Mouse (Mus musculus) stomach, embryonic 16.5 days (tissue): ENCODE measurements around the gene Als2. TPM values are rescaled to one million over a fixed set of nuclear protein-coding genes. Genes with fewer than 3 reads are reported as not detected.

Experiments
- ATAC-seq: fragments of 200-750 bp; cut with Nextera tagmentation; 2 replicates; pipeline ENCODE4 v1.8.0; 2017; ENCODE audit warnings: moderate number of reproducible peaks, moderate TSS enrichment; ENCODE audit not compliant: insufficient read depth, low FRiP score
- H3K27ac ChIP-seq: fragments of 300-500 bp; sonication (generic); 2 replicates; pipeline ENCODE4 v1.5.1; 2014; ENCODE audit warnings: low read length
- H3K27me3 ChIP-seq: fragments of 300-500 bp; sonication (generic); 2 replicates; pipeline ENCODE4 v1.6.1; 2014; ENCODE audit warnings: low read length, control low read depth, mixed read lengths; ENCODE audit not compliant: control insufficient read depth, insufficient read depth
- H3K36me3 ChIP-seq: fragments of 300-500 bp; sonication (generic); 2 replicates; pipeline ENCODE4 v1.6.1; 2014; ENCODE audit warnings: low read length; ENCODE audit not compliant: control insufficient read depth, insufficient read depth
- H3K4me1 ChIP-seq: fragments of 300-500 bp; sonication (generic); 2 replicates; pipeline ENCODE4 v1.6.1; 2014; ENCODE audit warnings: low read length, control low read depth, mixed read lengths; ENCODE audit not compliant: control insufficient read depth, insufficient read depth
- H3K4me2 ChIP-seq: fragments of 300-500 bp; sonication (generic); 2 replicates; pipeline ENCODE4 v1.6.1; 2014; ENCODE audit warnings: low read depth, low read length, mixed read lengths
- H3K4me3 ChIP-seq: fragments of 300-500 bp; sonication (generic); replicated peaks from 2 replicates; pipeline ENCODE4 v1.5.1; 2014; ENCODE audit warnings: mild to moderate bottlenecking, low read length
- H3K9ac ChIP-seq: fragments of 300-500 bp; sonication (generic); 2 replicates; pipeline ENCODE4 v1.6.1; 2014; ENCODE audit warnings: low read length
- H3K9me3 ChIP-seq: fragments of 300-500 bp; sonication (generic); replicated peaks from 2 replicates; pipeline ENCODE4 v1.6.1; 2016; ENCODE audit warnings: low read length, control low read depth; ENCODE audit not compliant: control insufficient read depth
- WGBS: fragments of 180-500 bp; shearing (Covaris S2); extraction: QIAGEN DNeasy Blood & Tissue Kit; methylation state at CpG from one replicate; pipeline ENCODE4 v1.1.7; 2014; 5-methylcytosine and 5-hydroxymethylcytosine counted together
- polyA plus RNA-seq: library from polyadenylated mRNA; unstranded; fragments of >200 nt; fragmentation: Nextera tagmentation; extraction: Ambion mirVana; gene quantifications from 2 replicates; pipeline ENCODE4 v1.2.1, GENCODE M21; 2015

The Als2 gene
- polyA plus RNA-seq: 9.2 and 9.7 TPM in 2 replicates

DNA sequence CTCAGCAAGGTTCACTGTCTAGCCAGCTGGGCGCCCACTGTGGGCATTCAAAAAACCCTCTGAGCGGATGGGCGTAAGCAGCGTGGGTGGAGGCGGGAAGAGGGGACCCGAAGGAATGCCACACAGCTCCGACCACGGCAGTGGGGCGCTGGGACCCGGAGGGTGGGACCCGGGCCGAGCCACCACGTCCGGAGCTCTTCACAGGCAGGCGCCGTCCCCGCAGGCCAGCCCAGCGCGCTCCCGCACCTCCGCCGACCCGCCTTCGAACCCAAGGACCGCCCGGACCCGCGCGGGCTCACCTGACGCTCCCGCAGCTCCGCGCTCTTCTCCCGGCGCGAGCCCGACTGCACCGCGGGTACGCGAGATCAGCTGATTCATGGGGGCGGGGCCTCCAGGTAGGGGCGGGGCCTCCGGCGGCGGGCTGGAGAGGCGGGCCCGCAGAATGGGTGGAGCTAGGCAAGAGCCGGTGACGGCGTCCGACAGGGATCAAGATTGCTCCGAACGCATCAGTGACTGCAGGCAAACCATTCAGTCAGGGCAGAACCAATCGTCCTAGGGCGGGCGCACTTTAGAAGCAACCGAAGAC is at the start of gene Als2:
TSS of gene Als2 (minus strand) at position 376 of the 586 bp plus-strand sequence.
- 0% methylated on average over 58 of the region's 58 CpGs for WGBS
- no peaks in the 10 kb centered on the region for H3K4me1 ChIP-seq
- H3K4me3 ChIP-seq: peak within 1 kb of the TSS; percentile 85

DNA sequence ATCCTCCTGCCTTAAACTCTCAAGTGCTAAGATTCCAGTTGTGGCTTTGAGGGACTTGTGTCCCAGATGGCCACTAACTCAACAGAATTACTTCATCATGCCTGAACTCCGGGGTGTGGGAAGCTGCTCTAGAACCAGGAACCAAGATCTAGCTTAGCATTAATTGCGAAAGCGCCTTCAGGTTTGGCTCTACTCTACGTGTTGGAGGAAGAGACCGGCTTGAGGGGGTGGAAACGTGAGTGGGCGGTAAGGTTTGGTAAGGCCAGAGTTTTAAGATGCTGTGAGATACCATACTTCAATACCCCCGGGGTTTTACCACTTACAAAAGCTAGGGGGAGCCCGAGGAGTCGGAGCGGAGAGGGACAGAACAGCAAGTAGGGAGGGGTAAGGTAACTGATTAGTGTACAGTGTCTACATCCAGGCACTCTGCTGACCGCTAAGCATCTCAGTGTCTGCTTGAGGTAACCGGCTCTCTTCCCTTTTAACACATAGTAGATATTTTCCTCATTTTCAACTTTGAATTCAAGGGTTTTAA is 49.4 kb upstream of the Als2 start:
- ATAC-seq: no peak
- no peak overlapping the region for H3K9ac ChIP-seq
- H3K4me2 ChIP-seq: no peak overlapping the region
- H3K36me3 ChIP-seq: no peaks in the 10 kb centered on the region
- H3K4me3 ChIP-seq: no peak overlapping the region
- WGBS: 73% methylated on average over 13 of the region's 13 CpGs
- no peak overlapping the region for H3K27ac ChIP-seq
- no peaks in the 10 kb centered on the region for H3K27me3 ChIP-seq
- H3K9me3 ChIP-seq: no peaks in the 10 kb centered on the region
- H3K4me1 ChIP-seq: no peaks in the 10 kb centered on the region

More for the DNA sequence above, at the start of gene Als2:
- Histone ChIP-seq H3K36me3 (no peaks in the 10 kb centered on the region), H3K9me3 (no peaks in the 10 kb centered on the region), H3K4me2 (peak within 1 kb of the TSS; percentile 91), H3K27ac (peak within 1 kb of the TSS; percentile 78), H3K9ac (peak within 1 kb of the TSS; percentile 91), H3K27me3 (no peaks in the 10 kb centered on the region)
- ATAC-seq: peak; percentile 97

DNA sequence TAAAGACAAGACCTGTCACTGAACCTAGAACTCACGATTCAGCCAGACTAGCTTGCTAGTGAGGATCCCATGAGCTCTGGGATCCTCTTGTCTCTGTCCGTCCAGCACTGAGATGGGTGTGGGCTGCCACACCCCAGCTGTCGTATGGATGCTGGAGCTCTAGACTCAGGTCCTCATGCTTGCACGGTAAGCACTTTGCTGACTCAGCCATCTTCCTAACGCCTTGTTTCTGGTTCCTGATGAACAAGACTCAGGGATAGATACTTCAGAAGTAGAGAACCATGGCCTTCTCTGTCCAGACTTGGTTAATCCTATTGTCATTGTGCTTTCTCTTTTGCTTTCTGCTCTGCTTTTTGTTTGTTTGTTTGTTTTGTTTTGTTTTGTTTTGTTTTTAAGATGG is 48.8 kb upstream of the Als2 start:
- Histone ChIP-seq H3K9ac (no peak overlapping the region), H3K27ac (no peak overlapping the region), H3K9me3 (no peaks in the 10 kb centered on the region), H3K4me2 (no peak overlapping the region), H3K27me3 (no peaks in the 10 kb centered on the region), H3K36me3 (no peaks in the 10 kb centered on the region), H3K4me3 (no peak overlapping the region), H3K4me1 (no peaks in the 10 kb centered on the region)
- 80% methylated on average over 5 of the region's 5 CpGs for WGBS
- no peak for ATAC-seq

DNA sequence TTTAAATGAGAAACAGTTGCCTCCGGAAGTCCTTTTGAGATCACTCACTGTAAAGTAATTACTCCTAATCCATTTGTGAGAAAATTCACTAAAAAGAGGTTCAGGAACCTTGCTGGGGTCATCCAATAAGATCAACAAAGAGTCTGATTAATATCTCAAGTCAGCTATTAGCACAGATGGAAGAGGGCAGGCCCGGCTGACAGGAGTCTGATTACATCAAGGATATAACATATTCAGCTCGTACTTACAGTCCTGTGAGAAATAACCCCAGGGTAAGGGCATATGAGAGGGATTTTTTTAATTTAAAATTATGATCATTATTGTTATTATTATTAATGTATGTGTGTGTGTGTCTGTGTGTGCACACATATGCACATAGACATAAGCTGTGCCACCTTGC is 35.2 kb upstream of the Als2 start:
- no peaks in the 10 kb centered on the region for H3K9me3 ChIP-seq
- H3K9ac ChIP-seq: no peak overlapping the region
- no peak overlapping the region for H3K27ac ChIP-seq
- H3K4me2 ChIP-seq: no peak overlapping the region
- H3K4me3 ChIP-seq: no peak overlapping the region
- peaks cover 6% of the 10 kb centered on the region for H3K4me1 ChIP-seq
- H3K27me3 ChIP-seq: no peaks in the 10 kb centered on the region
- H3K36me3 ChIP-seq: no peaks in the 10 kb centered on the region
- 53% methylated on average over 3 of the region's 3 CpGs for WGBS
- ATAC-seq: no peak

DNA sequence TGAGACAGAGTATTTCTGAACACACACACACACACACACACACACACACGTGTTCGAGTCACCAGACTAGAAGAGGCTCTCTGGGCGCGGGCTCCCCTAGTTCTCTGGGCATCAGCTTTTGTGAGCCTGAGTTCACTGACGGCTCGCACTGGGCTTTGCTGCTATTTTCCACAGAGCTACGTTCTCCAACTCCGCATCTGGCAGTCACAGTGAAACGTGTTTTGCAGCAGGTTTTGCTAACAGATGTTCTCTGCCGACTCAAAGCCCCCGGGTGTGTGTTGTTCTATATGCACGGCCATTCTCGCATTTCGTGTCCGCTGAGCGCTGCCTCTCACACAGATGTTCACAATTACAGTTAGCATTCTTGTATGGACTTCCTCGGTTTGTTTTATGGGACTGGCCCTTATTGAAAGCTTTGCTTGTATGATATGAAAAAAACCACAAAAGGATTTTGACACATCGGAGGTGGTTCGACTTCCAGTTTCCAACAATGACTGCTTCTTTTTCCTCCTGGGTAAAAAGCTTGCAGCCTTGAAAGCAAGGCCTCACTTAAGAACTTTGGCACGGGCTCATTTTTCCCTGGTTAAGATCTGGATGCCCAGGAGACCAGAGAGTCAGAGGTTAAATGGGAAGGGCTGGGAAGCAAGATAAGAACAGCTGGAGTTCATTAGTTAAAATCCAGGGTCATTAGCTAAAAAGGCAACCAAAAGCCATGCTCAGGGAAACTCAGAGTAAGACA is 33.1 kb upstream of the Als2 start:
- no peaks in the 10 kb centered on the region for H3K9me3 ChIP-seq
- H3K4me3 ChIP-seq: no peak overlapping the region
- no peaks in the 10 kb centered on the region for H3K36me3 ChIP-seq
- ATAC-seq: no peak
- peak overlapping the region; percentile 3; the same call in 1 of the 2 replicates for H3K4me2 ChIP-seq
- WGBS: 34% methylated on average over 20 of the region's 20 CpGs
- no peaks in the 10 kb centered on the region for H3K27me3 ChIP-seq
- H3K4me1 ChIP-seq: peaks cover 6% of the 10 kb centered on the region
- H3K9ac ChIP-seq: no peak overlapping the region
- no peak overlapping the region for H3K27ac ChIP-seq

DNA sequence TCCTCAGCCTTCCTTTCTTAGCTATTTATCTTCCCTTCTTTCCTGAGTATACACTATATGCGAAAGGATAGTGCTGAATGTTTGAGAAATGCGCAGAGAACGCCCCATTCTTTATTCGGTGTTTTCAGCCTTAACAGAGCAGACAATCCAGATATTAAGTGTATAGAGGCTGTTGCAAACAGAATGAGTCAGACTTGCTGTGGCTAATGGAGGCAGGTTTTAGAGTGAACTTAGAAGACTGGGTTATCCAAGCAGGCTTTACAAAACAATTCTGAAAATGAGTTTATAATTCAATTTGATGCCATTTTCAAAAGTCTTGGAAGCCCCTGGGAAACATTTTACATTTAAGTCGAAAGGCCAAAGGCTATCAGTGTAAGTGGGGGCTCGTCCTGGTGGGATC is 32.4 kb upstream of the Als2 start:
- Histone ChIP-seq H3K27ac (no peak overlapping the region), H3K36me3 (no peaks in the 10 kb centered on the region), H3K9ac (no peak overlapping the region), H3K4me3 (no peak overlapping the region), H3K4me1 (peaks cover 6% of the 10 kb centered on the region), H3K4me2 (no peak overlapping the region), H3K27me3 (no peaks in the 10 kb centered on the region), H3K9me3 (no peaks in the 10 kb centered on the region)
- ATAC-seq: no peak
- WGBS: 77% methylated on average over 6 of the region's 6 CpGs

DNA sequence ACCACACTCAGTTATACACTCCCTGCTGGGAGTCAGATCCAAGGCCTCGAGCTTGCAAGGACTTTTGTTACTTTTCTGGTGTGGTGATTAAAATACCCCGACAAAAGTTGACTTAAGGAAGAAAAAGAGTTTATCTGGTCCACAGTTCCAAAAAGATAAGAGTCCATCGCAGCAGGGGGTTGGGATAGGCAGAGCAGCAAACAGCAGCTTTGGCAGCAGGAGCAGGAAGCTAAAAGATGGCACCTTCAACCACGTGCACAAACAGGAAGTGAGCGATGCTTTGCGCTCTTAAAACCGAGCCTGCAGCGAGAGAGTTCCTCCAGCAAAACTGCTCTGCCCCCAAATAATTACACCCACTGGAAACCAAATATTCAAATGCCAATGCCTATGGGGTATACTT is 31.9 kb upstream of the Als2 start:
- 63% methylated on average over 8 of the region's 8 CpGs for WGBS
- Histone ChIP-seq H3K4me2 (no peak overlapping the region), H3K4me3 (no peak overlapping the region), H3K36me3 (no peaks in the 10 kb centered on the region), H3K9ac (no peak overlapping the region), H3K27ac (no peak overlapping the region), H3K27me3 (no peaks in the 10 kb centered on the region), H3K4me1 (peaks cover 6% of the 10 kb centered on the region), H3K9me3 (no peaks in the 10 kb centered on the region)
- ATAC-seq: no peak

DNA sequence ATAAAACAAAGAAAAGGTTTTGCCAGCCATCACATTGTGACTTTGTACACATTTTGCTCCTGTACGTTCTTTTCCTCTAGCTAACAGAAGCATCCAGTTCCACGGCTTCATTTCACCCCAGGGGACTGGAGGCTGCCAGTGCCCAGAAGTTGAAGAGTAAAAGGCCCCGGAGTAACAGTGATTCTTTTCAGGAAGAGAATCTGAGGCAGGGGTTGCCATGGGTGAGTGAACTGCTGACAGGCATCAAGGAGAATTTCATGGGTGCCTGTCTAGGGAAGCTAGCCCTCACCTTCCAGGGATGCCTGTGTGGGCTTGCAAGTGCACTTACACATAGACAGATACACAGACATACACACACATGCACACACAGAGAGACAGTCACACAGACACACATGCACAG is 20.7 kb upstream of the Als2 start:
- Histone ChIP-seq H3K27me3 (no peaks in the 10 kb centered on the region), H3K27ac (no peak overlapping the region), H3K4me3 (no peak overlapping the region), H3K36me3 (no peaks in the 10 kb centered on the region), H3K4me1 (peaks cover 3% of the 10 kb centered on the region; the same call in 1 of the 2 replicates), H3K9ac (no peak overlapping the region), H3K4me2 (no peak overlapping the region), H3K9me3 (no peaks in the 10 kb centered on the region)
- no peak for ATAC-seq
- 76% methylated on average over 3 of the region's 3 CpGs for WGBS

DNA sequence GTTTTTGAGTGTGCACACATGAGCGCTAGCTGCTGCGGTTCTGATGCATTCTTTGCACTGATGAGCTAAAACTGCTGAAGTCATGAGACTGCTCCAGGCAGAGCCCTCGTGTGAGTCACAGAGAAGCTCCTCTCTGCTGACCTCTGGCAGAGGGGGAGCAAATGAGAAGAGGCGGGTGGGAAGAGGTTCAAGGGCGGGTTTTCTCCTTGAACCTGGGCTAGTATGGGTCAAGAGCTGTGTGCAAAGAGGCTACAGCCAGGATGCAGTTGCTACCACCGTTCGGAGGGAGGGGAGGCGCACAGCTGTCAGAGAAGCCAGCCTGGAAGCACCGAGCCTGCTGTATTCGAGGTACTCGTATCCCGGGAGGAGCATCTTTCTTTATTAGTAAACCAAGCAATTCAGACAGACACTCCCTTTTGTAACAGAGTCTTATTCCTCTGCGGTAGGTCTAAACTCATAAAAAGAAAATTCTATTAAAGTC is 19.8 kb upstream of the Als2 start, which contains the start of gene Cdk15:
TSS of gene Cdk15 (plus strand) at position 156 of the 481 bp plus-strand sequence.
- Histone ChIP-seq H3K4me1 (peaks cover 3% of the 10 kb centered on the region; the same call in 1 of the 2 replicates), H3K9me3 (no peaks in the 10 kb centered on the region), H3K4me3 (no peak within 1 kb of the TSS), H3K4me2 (peak within 1 kb of the TSS; percentile 25), H3K27ac (no peak within 1 kb of the TSS), H3K27me3 (no peaks in the 10 kb centered on the region), H3K36me3 (no peaks in the 10 kb centered on the region), H3K9ac (no peak within 1 kb of the TSS)
- no peak for ATAC-seq
- 20% methylated on average over 13 of the region's 13 CpGs for WGBS
